Mouse (Mus musculus): ENCODE measurements at regions not wholly inside any gene's neighbourhood (a gene's known extent, or its start where the extent isn't known, plus 50 kb on each side); places are given as distances from the start of the nearest gene placed in this dataset.

GRCm38 (mm10) chr4:12814251-12814650, 642.4 kb upstream of the Fam92a start:
- TF ChIP-seq CTCF (IDR thresholded peaks at IDR 0.05; ENCODE audit: borderline replicate concordance, insufficient read depth, low read length) (no peak), POLR2A (IDR thresholded peaks at IDR 0.05; ENCODE audit: low read depth, low read length) (no peak)

Data from embryonic fibroblast, embryonic 13.5 days (primary cell).